Comparison of ENCODE assay signal across 13 mouse cellular contexts in the genomic region with DNA sequence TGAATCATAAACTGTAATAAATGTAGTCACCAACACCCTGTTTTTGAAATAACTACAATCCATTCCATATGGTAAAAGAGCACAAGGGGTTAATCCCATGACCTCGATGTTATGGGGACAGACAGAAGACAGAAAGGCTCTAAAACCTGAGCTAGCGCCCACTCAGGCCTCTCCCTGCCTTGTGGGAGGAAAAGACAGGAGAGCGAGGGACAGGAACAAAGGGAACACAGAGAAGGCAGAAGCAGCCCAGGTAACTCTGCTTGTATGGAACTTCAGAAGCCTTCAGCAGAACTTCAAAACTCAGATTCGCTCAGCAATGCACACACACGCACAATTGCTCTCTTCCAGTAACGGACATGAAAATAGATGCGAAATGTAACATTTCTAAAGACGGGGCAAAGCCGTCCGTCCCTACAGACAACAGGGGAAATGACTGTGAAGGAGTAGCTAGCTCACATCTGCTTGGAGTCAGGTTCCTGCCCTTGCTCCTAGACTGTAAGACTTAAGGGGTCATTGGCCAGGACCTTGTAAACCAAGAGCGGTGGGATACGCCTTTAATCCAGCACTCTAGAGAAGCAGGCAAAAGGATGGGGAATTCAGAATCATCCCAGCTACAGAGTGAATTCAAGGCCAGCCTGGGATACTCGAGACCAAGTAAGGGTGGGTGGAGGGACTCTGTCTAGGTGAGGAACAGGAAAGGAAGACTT.
DNase-seq lines count a peak whose midpoint lies in the region; ATAC-seq and TF ChIP-seq lines count a peak whose summit lies in the region.
"Had no signal": no experiment of that assay in that cellular context is flagged by ENCODE, and none has a peak within 500 bp of the region (broad histone marks: within the 10 kb centered on the region; RNA-seq: fewer than 3 reads in every experiment).

No protein-coding gene starts in this region.

- no peaks in the 10 kb centered on the region for H3K27me3 ChIP-seq in heart, embryonic 14.5 days (ENCODE audit: control insufficient read depth, insufficient read depth, low read length)
- H3K27me3 ChIP-seq in lung, embryonic 15.5 days, result no peaks in the 10 kb centered on the region
- no peaks in the 10 kb centered on the region for H3K27me3 ChIP-seq in embryonic facial prominence, embryonic 10.5 days (replicated peaks; ENCODE audit: low read depth, poor library complexity, severe bottlenecking)
- H3K27me3 ChIP-seq in liver, postnatal 0 days (ENCODE audit: insufficient read depth, low read length), result no peaks in the 10 kb centered on the region
- H3K27me3 ChIP-seq: neural tube, embryonic 15.5 days; Patski had no signal

- WGBS in heart, embryonic 14.5 days, result 88% methylated on average over 13 of the region's 13 CpGs
- WGBS in lung, embryonic 15.5 days, result 75% methylated on average over 13 of the region's 13 CpGs
- WGBS in embryonic facial prominence, embryonic 10.5 days, result 73% methylated on average over 13 of the region's 13 CpGs
- WGBS in liver, postnatal 0 days (ENCODE audit: insufficient replicate concordance), result 81% methylated on average over 13 of the region's 13 CpGs

- H3K4me2 ChIP-seq in heart, embryonic 14.5 days (ENCODE audit: low read length), result no peak overlapping the region
- H3K4me2 ChIP-seq in lung, embryonic 15.5 days, result no peak overlapping the region
- peak overlapping the region; percentile 59 for H3K4me2 ChIP-seq in liver, postnatal 0 days (ENCODE audit: low read depth, low read length)
- H3K4me2 ChIP-seq: neural tube, embryonic 15.5 days had no signal

- 0 out of 2 replicates have a peak, but pooled peaks cover 3% of the 10 kb centered on the region for H3K36me3 ChIP-seq in heart, embryonic 14.5 days (ENCODE audit: control insufficient read depth, insufficient read depth, low read length)
- H3K36me3 ChIP-seq in lung, embryonic 15.5 days, result no peaks in the 10 kb centered on the region
- peaks cover 25% of the 10 kb centered on the region for H3K36me3 ChIP-seq in embryonic facial prominence, embryonic 10.5 days (replicated peaks)
- peaks cover 13% of the 10 kb centered on the region for H3K36me3 ChIP-seq in liver, postnatal 0 days (replicated peaks; ENCODE audit: insufficient read depth, low read length)

- no peak for TF ChIP-seq EP300 in liver, postnatal 0 days (IDR thresholded peaks at IDR 0.05; ENCODE audit: low read depth)

- H3K9ac ChIP-seq in heart, embryonic 14.5 days (ENCODE audit: low read length), result no peak overlapping the region
- no peak overlapping the region for H3K9ac ChIP-seq in lung, embryonic 15.5 days
- peak overlapping the region; percentile 42 for H3K9ac ChIP-seq in liver, postnatal 0 days (replicated peaks)
- H3K9ac ChIP-seq: neural tube, embryonic 15.5 days had no signal

- no peak for TF ChIP-seq CTCF in liver, postnatal 0 days (IDR thresholded peaks at IDR 0.05; ENCODE audit: low read depth)

- no peak overlapping the region for H3K4me3 ChIP-seq in heart, embryonic 14.5 days (ENCODE audit: control insufficient read depth in 1 of 2, insufficient read depth in 1 of 2, low read depth in 1 of 2, low read length in 2 of 2)
- no peak overlapping the region for H3K4me3 ChIP-seq in lung, embryonic 15.5 days
- H3K4me3 ChIP-seq in embryonic facial prominence, embryonic 10.5 days, result no peak overlapping the region
- no peak overlapping the region for H3K4me3 ChIP-seq in liver, postnatal 0 days (ENCODE audit: low read depth, low read length)
- H3K4me3 ChIP-seq: left cerebral cortex, adult 2 months; neural tube, embryonic 15.5 days had no signal

- peaks cover 26 to 39% of the 10 kb centered on the region in 2 experiments for H3K4me1 ChIP-seq in heart, embryonic 14.5 days (ENCODE audit: control insufficient read depth in 2 of 2, insufficient read depth in 2 of 2, low read length in 2 of 2)
- peaks cover 21% of the 10 kb centered on the region for H3K4me1 ChIP-seq in lung, embryonic 15.5 days
- peaks cover 21% of the 10 kb centered on the region; the same call in 1 of the 2 replicates for H3K4me1 ChIP-seq in embryonic facial prominence, embryonic 10.5 days
- H3K4me1 ChIP-seq in liver, postnatal 0 days (ENCODE audit: insufficient read depth), result peaks cover 31% of the 10 kb centered on the region
- H3K4me1 ChIP-seq: neural tube, embryonic 15.5 days had no signal

- intact Hi-C loops in heart, postnatal 14 days (cut with DNase I), result loop anchor here (5.0 kb wide), 1 partner anchor 61 kb away; no protein-coding TSS in a partner anchor

- H3K9me3 ChIP-seq in heart, embryonic 14.5 days (ENCODE audit: control insufficient read depth, low read length), result no peaks in the 10 kb centered on the region
- no peaks in the 10 kb centered on the region for H3K9me3 ChIP-seq in lung, embryonic 15.5 days
- H3K9me3 ChIP-seq in embryonic facial prominence, embryonic 10.5 days, result no peaks in the 10 kb centered on the region
- no peaks in the 10 kb centered on the region for H3K9me3 ChIP-seq in liver, postnatal 0 days (ENCODE audit: low read length)
- H3K9me3 ChIP-seq: neural tube, embryonic 15.5 days had no signal

- H3K27ac ChIP-seq in heart, embryonic 14.5 days (replicated peaks in 1 of 2; ENCODE audit: control insufficient read depth in 1 of 2, insufficient read depth in 1 of 2, low read depth in 2 of 2, low read length in 2 of 2), result peak overlapping the region; percentile 61 to 74; a peak in 2 of 4 replicates
- 0 out of 2 replicates have a peak overlapping the region, but pooled peaks have one; percentile 11 for H3K27ac ChIP-seq in lung, embryonic 15.5 days
- H3K27ac ChIP-seq in embryonic facial prominence, embryonic 10.5 days (replicated peaks), result peak overlapping the region; percentile 64
- H3K27ac ChIP-seq in liver, postnatal 0 days (ENCODE audit: low read depth), result peak overlapping the region; percentile 87
- H3K27ac ChIP-seq: left cerebral cortex, adult 2 months; neural tube, embryonic 15.5 days had no signal

- no peak for ATAC-seq in heart, embryonic 14.5 days (ENCODE audit: insufficient number of reproducible peaks, insufficient read depth, low FRiP score, low read depth)
- no peak for ATAC-seq in lung, embryonic 15.5 days (ENCODE audit: borderline replicate concordance, extremely low read depth, low FRiP score, low TSS enrichment)
- no peak for ATAC-seq in liver, postnatal 0 days
- ATAC-seq: Patski had no signal

- DNase-seq in heart, postnatal 14 days, result no peak
- DNase-seq in lung, adult 18-20 months, result no peak
- DNase-seq in embryonic facial prominence, embryonic 10.5 days (ENCODE audit: low spot score), result no peak
- DNase-seq in liver, postnatal 0 days, result no peak
- DNase-seq in adipocyte (ENCODE audit: low spot score), result no peak
- DNase-seq in layer of hippocampus, postnatal 14 days (ENCODE audit: low spot score in 2 of 2), result no peak
- DNase-seq: adrenal gland, adult 8-10 months; kidney, postnatal 36 days had no signal

Comparison
In these comparisons a context has a peak if more than half of its experiments do, and no peak if none do; other contexts are left out.
1. H3K27ac ChIP-seq: peak in every context shown above with its lines; median percentile 87 in liver, postnatal 0 days; 68 in heart, embryonic 14.5 days; 64 in embryonic facial prominence, embryonic 10.5 days; 11 in lung, embryonic 15.5 days.